Mouse (Mus musculus) adrenal gland, adult 18-20 months (tissue): ENCODE results near the gene Olfr323. TPM values are rescaled to one million over a fixed set of nuclear protein-coding genes. Genes with fewer than 3 reads are reported as not detected.

Source experiments
- DNase-seq, 2 experiments: peaks; one replicate each; pipeline ENCODE4 v3.0.0; 2021 to 2022; ENCODE audit warnings: low spot score in 2 of 2
- total RNA-seq, 2 experiments: library from RNA; stranded (reverse); gene quantifications; 1 replicate in 1 of 2; 2 replicates in 1 of 2; pipeline ENCODE4 v1.2.3; 2021

Olfr323 gene
- total RNA-seq, 2 experiments from 2014 or later, result not detected

DNA sequence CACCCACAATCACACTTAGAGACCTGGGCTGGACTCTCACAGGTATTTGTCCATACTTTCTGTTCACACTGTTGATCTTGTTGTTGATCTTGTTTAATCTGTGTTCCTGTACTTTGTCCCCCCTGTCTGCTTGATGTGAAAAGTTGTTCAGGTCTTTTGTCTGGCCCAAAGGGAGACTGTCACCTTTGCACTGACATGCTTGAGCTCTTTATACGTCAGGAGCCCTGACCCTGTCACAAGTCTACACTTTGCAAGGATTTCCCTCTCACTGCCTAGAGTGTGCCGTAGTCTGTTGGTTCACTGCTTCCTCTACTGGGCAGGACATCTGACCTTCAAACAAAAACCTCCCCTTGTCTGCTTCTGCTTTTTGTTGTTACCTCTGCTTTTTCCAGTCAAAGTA, 25.6 kb downstream of the Olfr323 start:
- no peak for DNase-seq

DNA sequence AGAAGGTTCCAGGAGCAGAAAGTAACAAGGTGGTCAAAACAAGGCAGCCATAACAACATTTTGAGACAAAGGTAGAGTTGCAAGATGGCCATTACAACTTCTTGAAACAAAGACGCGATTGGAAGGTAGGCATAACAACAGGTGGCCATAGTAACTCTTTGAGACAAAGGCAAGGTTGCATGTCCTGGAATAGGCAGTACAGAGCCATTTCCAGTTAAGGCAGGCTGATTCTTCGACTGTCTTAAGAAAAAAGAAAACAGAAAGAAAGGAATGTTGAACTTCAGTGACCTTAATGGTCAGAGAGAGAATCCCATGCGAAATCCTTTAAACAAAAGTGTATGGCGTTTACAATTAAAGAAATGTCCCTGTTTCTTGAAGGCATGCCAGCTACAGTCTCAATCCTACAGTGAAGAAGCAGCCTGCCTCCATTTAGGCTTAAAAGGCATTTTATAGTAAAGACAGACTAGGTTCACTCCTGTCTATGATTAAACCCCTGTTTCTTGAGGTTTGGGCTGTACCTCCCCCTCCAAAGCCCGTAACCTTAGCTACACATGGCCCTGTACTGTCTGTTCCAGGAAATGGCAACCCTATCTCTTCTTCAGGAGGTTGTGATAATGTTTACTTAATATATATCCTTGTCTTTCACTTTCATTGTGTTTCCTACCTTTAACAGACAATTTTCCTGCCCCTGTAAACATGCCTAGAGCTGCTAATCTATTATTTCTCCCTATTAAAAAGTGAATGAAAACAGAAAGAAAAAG, 27.3 kb downstream of the Olfr323 start:
- DNase-seq, result no peak

DNA sequence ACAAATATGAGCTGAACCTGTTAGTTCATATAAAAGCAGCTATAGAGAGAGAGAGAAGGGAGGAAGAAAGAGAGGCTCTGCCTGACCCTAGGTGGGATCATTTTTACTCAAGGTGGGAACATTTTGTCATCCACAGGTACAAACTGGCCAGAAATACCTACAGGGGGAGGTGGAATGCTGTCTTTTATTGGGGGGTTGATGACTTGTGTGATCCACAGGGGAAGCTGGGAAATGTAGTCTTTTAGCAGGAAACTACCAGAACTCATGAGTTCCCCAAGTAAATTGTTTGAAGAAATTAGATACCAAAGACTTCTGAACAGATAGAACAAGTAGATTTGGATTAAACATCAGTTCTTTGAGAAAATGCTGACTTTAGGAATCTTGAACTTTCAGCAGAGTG, 28.2 kb downstream of the Olfr323 start:
- DNase-seq, result no peak

DNA sequence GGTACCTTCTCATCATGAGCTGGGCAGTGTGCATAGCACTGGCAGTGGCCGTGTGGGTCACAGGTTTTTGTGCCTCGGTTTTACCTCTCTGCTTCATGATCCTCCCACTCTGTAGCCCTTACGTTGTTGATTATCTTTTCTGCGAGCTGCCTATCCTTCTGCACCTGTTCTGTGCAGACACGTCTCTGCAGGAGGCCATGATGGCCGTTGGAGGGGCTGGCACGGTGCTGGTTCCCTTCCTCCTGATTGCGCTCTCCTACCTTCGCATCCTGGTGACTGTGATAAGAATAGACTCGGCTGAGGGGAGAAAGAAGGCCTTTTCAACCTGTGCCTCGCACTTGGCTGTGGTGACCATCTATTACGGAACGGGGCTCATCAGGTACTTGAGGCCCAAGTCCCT, 32.5 kb downstream of the Olfr323 start:
- no peak for DNase-seq

GRCm38 (mm10) chr11:58594814-58595213, 35.5 kb downstream of the Olfr323 start, which contains the start of gene Olfr324:
Gene Olfr324, plus strand, starts transcription at chr11:58595114.
- no peak for DNase-seq

DNA sequence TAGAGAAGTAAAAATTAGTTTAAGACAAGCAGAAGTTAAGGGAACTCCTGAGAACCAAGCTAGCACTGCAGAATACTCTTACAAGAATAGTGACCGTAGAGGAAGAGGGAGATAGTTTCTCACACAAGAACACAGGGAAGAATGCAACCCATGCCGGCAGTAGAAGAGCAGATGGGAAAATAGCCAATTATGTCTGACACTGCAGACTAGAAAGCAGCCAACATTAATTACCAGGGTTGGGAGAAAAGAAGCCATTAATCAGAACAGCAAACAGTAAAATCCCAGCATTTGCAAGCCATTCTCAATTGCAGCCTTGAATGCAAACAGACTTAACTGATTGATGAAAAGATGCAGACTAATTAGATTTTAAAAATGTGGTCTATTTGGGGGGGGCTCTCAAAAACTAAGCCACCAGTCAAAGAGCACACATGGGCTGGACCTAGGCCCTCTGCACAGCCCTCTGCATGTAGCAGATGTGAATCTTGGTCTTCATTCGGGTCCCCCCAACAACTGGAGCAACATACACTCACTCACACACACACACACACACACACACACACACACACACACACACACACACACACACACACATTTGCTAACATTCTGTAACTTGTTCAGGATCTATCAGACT, 41.6 kb downstream of the Olfr323 start:
- DNase-seq, result no peak

DNA sequence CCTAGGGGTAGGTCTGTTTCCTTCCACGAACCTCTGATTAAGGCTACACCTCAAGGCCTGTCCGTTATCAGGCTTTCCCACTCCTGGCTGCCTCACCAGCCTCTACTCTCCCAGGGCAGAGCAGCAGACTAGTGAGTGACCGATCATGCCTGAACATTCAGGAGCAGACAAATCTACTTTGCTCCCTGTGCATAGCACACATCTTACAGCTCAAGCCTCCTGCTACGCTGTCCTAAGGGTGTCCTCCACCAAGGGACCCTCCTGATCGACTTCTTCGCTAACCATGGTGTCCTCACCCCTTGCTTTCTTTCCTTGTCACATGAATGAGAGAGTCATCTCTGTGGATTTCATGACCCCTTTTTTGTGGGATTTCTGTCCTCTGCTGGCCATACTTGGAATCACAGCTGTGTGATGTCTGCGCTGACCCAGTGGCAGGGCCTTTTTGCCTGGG, 42.4 kb downstream of the Olfr323 start:
- peak; percentile 61 to 63 for DNase-seq

GRCm38 (mm10) chr11:58578636-58579035, 51.7 kb downstream of the Olfr323 start:
- no peak for DNase-seq

DNA sequence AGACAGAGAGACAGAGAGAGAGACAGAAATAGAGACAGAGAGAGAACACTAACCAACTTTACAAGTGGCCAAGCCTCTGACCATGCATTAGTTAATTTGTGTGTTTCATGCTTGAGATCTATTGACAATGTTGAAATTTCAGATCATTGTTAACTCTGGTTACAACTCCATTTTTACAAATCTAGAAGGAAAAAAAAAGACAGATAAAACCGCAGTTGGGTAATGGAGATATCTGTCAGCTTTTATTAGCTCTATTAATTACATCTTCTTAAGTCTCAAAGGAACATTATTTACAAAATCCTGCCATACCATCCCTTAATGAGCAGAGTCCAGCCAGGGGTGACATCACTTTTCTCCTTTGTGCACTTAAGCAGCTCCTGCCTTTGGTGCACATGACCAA, 52.9 kb downstream of the Olfr323 start, which contains the start of gene Olfr325:
Gene Olfr325, plus strand, starts transcription at position 301 of the 400 bp plus-strand sequence.
- no peak for DNase-seq

Other genes with a start within 250 kb of the Olfr323 start
- not detected for gene 1810065E05Rik, start 209.4 kb downstream of the Olfr323 start, total RNA-seq
- not detected for gene Gm12253, start 197.9 kb downstream of the Olfr323 start, total RNA-seq
- not detected for gene Lypd9, start 177.6 kb downstream of the Olfr323 start, total RNA-seq
- not detected for gene Olfr30, start 168.2 kb downstream of the Olfr323 start, total RNA-seq
- gene Olfr332, start 137.9 kb downstream of the Olfr323 start, total RNA-seq, result not detected
- gene Olfr331, start 127.9 kb downstream of the Olfr323 start, total RNA-seq, result not detected
- gene Olfr330, start 95.7 kb downstream of the Olfr323 start, total RNA-seq, result under 1 TPM in 1 of 2 experiments, not detected in 1; 0.50 TPM
- gene Olfr329-ps, start 84.1 kb downstream of the Olfr323 start, total RNA-seq, result under 1 TPM in 1 of 2 experiments, not detected in 1; 0.63 TPM
- gene Olfr328, start 74.9 kb downstream of the Olfr323 start, total RNA-seq, result under 1 TPM in 1 of 2 experiments, not detected in 1; 0.13 TPM
- not detected for gene Olfr224, start 59.9 kb downstream of the Olfr323 start, total RNA-seq
- not detected for gene Olfr325, start 52.8 kb downstream of the Olfr323 start, total RNA-seq
- gene Olfr324, start 35.4 kb downstream of the Olfr323 start, total RNA-seq, result not detected
- not detected for gene 2210407C18Rik, start 14.4 kb downstream of the Olfr323 start, total RNA-seq
- not detected for gene Trim58, start 10.0 kb upstream of the Olfr323 start, total RNA-seq
- gene Olfr322, start 28.3 kb upstream of the Olfr323 start, total RNA-seq, result not detected
- gene Olfr320, start 50.6 kb upstream of the Olfr323 start, total RNA-seq, result not detected
- not detected for gene Olfr319, start 68.7 kb upstream of the Olfr323 start, total RNA-seq
- gene Olfr318, start 93.5 kb upstream of the Olfr323 start, total RNA-seq, result not detected
- not detected for gene Olfr317, start 108.7 kb upstream of the Olfr323 start, total RNA-seq
- gene Olfr316, start 122.2 kb upstream of the Olfr323 start, total RNA-seq, result not detected
- gene Olfr315, start 142.7 kb upstream of the Olfr323 start, total RNA-seq, result not detected
- gene Olfr314, start 152.5 kb upstream of the Olfr323 start, total RNA-seq, result not detected
- 1 to 10 TPM; 2.6 to 3.1 TPM for gene Fam183b, start 171.5 kb upstream of the Olfr323 start, total RNA-seq
- gene Olfr313, start 184.5 kb upstream of the Olfr323 start, total RNA-seq, result not detected
- not detected for gene Olfr312, start 198.7 kb upstream of the Olfr323 start, total RNA-seq
- gene Olfr311, start 208.8 kb upstream of the Olfr323 start, total RNA-seq, result not detected
- gene Gm12258, start 216.7 kb upstream of the Olfr323 start, total RNA-seq, result 1 to 10 TPM; 4.1 to 5.7 TPM
- 1 to 10 TPM; 4.0 to 5.9 TPM for gene 2810021J22Rik, start 236.7 kb upstream of the Olfr323 start, total RNA-seq